Mouse (Mus musculus) gastrocnemius, adult 18-20 months (tissue): ENCODE results near the gene Hmg20b. TPM values are rescaled to one million over a fixed set of nuclear protein-coding genes. Genes with fewer than 3 reads are reported as not detected.

Source experiments
- DNase-seq: peaks from one replicate; pipeline ENCODE4 v3.0.0; 2021; ENCODE audit warnings: low spot score
- total RNA-seq, 2 experiments: library from RNA; stranded (reverse); gene quantifications; 2 replicates each; pipeline ENCODE4 v1.2.3; 2021

Hmg20b gene
- total RNA-seq, 2 experiments from 2014 or later: 14.7 to 19.6 TPM

DNA sequence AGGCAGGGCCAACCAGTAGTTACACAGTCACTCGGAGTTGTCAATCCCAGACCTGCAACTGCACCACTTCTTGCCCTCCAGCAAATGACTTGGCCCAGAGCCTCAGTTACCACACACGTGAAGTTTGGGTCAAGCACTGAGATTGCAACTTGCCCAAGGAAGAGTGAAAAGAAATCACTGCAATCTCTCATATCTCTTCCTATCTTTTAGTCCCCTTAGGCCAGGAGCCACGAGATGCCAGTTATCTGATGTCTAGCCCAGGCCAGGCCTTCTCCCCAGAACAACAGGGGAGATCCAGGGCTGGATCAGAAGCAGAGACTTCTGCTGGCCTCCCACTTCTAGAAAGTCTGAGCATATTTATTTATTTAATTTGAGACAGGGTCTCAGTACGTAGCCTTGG is 5.3 kb upstream of the Hmg20b start:
- no peak for DNase-seq

DNA sequence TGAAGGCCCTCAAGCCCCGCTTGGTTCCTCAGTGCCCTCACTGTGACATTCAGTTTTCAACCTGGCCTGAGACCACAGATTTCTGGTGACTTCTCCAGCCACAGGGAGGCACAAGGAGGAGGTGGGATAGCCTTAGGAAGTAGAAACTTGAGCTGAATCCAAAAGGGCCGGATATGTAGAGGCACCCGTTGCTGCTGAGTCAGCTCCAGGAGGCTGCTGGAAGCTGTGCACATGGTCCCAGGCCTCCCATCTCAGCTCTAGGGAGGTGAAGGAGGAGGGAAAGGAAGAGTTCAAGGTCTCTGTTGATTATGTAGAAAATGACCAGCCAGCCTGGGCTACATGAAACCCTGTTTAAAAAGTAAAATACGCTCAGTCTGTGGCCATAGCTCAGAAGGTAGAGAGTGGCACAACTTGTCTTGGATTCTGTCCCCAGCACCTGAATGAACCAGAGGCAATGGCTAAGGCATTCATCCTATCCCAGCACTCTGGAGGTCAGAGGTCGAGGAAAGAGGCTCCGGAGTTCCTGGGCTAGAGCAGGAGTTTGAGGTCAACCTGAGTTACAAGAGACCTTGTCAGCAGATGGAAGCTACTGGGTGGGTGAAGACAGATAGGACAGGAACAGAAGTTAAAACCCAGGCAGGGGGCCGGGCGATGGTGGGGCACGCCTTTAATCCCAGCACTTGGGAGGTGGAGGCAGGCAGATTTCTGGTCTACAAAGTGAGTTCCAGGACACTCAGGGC is 4.6 kb upstream of the Hmg20b start:
- DNase-seq: no peak

DNA sequence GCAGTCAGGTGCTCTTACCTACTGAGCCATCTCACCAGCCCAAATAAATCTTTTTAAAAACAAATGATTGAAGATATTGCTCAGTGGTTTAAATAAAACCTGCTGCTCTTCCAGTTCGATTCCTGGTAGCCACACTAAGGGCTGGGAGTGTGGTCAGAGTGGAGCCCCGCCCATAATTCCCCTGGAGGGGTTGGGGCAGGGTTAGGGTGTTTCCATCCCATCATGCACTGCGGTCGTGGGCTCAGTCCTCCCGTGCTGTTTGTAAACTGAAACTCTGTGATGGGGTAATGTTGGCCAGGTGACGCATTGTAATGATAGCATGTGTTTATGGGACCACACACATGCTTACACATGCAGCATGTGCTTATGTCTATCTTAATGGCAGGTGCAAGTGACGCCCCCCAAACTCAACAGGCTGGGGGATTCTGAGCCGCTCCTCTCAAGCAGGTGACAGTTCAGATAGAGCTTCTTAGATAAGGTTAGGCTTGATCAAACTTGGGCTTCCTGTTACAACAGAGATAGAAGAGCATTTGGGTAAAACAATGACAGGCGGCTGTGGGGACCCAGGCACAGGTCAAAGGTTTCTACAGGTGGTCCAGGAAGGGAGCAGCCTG is 1.5 kb upstream of the Hmg20b start:
- DNase-seq: no peak

DNA sequence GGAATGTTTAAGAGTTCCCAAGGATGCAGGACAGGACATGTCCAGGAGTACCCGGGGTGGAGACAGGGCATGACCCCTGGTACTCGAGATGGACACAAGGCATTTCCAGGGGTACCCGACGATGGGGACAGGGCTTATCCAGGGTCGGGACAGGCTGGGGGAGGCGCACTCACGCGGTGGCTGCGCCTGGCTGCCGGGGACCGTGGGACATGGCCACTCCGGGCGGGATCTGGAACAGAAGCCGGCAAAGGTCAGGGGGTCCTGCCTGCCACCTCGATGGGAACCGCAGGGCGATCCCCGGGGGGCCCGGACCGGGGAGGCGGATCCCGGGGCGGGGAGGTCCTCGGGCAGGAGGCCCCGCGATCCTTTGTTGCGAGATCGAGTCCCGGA is 324 bp downstream of the Hmg20b start:
- DNase-seq: no peak

DNA sequence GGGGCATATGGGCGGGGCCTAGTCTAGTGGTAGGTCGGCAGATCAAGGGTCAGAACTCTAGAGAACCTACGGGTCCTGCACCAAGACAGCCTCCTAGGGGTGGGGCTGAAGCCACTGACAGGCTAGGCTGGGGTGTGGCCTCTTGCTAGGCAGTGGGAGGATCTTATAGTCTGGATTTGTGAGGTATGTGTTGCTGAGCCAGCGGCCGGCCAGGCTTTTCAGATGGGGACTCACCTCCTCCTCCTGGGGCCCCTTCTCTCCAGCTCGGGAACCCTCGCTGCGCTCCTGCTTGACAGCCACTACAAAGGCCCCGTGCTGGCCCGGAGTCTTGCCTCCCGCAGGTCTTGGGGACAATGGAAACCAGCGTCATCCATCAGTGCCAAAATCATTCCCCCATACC is 1.1 kb downstream of the Hmg20b start:
- DNase-seq: no peak

DNA sequence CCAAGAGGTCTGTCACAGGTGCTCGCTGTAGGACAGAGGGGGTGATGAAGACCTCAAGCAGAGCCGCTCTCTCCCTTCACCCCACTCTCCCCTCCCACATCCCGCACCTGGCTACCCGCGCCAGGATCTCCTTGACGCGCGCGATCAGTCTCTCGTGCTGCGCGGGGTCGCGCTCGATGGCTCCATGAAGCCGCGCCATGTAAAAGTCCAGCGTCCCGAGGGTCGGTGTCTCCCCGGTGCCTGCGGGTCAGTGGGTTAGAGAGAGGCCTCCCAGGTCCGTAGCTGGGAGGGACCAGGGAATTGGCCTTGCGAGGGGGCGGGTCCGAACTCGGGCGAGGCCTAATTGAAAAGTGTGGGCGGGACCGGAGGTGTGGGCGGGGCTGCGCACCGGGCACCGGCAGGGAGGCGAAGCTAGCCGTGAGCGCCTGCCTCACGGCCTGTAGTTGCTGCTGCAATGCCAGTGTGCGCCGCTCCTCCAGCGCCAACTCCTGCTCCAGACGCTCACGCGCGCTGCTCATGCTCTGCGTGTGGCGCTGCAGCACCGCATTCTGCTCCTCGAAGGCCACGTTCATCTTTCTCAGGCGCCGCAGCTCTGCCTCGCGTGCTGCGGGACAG is 3.7 kb downstream of the Hmg20b start:
- no peak for DNase-seq

DNA sequence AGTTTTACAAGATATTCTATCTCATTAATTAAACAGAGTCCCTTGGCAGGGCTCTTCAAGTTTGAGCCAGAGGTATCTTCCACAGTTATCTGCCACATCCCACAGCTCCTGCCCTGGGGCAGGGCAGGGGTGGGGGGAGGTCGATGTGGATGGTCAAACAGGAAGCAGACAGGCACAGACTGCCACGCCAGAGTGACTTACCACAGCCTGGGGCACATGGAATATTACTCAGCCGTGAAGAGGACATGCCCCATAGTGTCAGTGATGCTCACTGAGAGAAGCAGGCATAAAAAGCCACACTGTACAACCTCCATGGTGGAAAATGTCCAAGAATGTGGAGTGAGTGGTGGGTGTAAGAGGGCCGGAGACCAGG is 5.1 kb downstream of the Hmg20b start:
- DNase-seq: no peak

DNA sequence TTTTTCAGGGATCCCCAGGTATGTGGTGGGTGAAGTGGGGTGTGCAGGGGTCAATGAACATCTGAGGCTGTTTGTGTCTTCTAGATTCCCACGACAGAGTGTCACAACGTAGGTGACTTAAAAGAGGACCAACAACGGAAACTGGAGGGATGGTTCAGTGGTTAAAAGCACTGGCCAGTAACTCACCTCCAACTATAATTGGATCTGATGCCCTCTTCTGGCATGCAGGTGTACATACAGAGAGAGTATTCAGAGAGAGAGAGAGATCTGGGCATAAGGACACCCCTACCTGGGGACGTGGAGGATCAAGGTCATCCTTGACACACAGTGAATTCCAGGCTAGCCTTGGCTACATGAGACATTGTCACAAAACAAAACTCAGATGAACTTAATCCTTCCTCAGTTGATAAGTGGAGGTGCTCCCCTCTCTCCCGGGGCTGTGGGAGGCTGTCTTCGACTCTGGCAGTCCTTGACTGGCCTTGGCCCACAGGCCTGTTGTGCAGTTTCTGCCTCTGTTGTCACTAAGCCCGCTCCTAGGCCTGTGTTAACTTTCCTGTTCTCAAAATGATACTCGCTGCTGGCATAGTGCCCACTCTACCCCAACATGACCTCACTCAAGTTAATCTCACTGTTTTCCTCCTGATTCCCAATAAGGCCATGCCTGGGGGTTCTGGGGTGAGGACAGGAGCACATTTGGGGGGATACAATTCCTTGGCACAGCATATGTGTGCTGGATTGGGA is 5.7 kb downstream of the Hmg20b start:
- no peak for DNase-seq

DNA sequence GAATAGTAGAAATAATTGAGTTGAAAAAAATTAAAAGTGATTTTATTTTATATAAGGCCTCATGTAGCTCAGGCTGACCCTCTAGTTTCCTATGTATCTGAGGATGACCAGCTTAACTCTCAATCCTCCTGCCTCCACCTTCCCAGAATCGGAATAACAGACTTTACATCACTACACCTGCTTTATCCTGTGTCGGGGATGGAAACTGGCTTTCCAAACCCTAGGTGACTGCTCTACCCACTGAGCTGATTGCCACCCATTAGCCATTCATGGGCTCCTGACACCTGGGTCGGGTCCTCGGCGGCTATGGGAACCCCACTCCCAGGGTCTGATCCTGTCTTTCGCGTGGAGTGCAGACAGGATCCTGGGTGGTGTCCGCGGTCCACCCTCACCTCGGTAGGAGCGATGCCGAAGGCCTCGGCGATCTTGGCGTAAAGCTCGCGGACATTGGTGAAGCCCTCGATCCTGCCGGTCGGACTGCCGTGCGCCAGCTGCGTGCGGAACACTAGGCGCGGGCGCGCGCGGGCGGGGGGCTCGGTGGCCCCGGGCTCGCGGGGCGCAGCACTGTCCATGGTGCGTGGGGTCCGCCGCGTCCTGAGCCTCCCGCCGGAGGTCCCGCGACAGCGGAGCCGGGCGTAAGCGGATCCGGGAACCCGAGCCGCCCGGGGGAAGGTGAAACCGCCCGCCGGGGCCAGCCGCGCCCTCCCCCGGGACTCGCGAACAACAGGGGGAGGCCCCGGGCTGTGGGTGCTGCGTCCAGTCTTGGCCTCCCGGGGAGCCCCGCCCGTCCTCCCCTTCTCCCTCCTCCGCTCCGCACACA is 7.4 kb downstream of the Hmg20b start, which contains the start of gene Gipc3:
Gipc3 (minus strand) TSS at position 581 of the 820 bp plus-strand sequence.
- no peak for DNase-seq

DNA sequence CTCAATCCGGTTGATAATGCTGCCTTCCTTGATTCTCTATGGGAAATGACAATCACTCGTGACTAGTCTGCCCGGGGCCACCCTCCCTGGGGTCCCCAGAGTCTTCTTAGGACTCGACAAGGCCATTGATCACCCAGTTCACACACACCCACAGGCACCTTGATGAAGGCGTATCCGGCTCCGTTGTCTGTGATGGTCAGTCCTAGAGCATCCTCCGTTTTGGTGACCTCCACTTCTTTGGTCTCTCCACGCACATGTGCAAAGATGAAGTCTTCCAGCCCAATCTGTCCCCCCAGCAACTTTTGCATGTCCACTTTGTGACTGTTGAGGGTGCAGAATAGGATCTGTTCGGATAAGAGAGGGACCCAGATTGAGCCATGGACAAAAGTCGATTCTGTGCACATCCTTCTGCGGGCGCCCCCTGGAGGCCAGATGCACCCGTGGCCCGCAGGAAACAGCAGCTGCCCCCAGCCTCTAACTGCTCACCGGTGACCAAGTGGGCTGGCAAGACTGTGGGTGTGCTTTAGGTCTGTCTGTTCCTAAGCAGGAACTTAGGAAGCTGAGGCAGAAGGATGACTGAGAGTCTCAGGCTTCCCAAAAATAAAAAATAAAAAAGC is 8.8 kb downstream of the Hmg20b start:
- peak; percentile 62 for DNase-seq

DNA sequence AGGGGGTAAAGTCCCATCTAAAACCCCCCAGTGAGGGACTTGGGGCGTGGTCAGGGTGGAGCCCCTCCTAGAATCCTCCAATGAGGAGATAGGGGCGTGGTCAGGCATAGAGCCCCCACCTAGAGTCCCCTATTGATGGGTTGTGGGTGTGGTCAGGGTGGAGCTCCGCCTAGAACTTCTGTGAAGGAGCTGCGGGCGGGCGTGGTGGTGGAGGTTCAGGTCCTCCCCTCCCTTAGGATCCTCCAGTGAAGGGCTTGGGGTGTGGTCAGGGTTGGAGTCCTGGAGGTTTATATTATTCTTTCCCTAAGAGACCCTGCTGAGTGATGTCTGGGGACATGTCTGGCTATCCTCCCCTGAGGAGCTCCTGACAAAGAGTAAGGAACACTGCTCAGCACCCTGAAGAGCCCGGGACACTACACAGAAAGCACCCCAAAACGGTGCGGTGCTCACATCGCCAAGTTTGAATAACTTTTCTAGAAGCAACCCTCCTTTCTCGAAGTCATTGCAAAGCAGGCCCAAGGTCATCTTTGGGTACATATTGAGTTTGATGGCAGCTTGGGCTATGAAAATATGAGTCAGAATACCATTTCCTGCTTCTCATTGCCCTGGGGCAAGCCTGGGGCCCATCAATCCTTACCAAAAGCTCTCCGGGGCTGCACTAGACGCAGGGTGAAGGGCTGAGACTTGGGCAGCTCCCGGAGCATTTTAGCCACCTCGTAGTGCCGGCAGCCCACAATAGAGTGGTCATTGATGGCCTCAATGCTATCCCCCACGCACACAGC is 9.5 kb downstream of the Hmg20b start:
- DNase-seq: no peak

DNA sequence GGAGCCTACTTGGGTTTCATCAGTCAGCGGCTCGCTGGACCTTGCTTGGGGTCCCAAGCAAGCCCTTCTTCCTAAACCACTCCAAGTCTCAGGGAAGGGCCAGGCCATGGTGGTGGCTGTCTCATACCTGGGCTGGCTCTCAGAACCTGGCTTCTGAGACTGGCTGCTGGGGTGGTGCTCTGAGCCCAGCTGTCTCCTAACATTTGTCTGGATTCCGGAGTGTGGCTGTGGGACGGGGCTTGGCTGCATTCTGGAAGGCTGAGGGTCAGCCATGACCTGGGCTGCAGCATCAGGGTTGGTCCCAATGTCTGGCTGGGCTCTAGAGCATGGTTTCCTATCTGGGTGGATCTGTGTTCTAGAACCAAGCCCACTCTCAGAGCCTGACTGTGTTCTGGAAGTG is 13.7 kb downstream of the Hmg20b start:
- DNase-seq: no peak

DNA sequence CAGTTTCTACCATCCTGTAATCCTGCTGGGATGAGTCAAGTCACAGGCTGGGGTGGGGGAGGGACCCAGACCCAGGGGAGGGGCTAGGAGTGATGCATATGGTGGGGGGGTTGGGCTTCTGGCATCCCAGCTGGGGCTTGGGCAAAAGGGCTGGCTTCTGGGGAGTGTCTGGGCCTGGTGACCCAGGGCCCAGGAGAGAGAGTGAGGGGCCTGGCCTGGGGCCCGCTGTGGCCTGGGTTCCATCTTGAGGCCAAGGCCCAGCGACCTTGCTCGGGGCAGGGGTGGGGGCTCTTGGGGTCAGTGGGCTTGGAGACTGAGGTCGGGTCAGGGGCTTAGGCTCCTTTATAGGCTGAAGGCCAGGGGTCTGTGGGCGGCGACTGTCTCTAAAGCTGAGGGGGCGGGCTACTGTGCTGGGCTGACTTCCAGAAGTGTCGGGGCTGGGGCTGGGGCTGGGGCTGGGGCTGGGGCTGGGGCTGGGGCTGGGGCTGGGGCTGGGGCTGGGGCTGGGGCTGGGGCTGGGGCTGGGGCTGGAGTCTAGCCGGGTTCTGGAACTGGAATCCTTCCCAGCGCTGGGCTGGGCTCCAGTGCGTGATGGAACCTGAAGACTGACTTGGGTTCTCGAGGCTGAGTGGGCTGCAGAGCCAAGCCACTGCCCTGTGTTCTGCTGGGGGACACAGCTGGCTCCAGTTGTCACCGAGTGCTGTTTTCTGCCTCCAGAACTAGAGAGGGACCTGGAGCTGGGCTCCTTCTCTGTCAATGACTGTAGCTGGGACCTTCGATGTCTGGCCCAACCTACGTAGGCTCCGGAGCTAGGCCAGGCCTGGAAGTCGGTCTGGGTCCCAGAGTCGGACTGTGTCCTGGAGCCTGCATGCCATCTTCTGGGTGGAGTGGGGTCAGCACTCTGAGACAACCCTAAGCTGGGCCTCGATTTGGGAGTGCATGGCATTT is 14.6 kb downstream of the Hmg20b start:
- no peak for DNase-seq

DNA sequence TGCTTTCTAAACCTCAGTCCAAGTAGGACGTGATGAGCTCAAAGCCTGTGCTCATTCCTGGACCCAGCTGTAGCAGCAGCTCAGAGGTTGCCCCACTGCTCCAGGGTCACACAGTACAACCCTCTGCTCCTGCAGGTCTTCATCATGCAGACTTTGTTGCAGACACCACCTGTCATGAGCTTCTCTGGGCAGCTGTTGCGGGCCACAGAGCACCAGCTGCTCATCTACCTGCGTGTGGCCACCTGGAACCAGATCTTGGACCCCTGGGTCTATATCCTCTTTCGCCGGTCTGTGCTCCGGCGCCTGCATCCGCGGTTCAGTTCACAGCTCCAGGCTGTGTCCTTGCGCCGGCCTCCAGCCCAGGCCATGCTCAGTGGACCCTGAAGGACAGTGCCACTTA is 16.0 kb downstream of the Hmg20b start:
- DNase-seq: no peak

DNA sequence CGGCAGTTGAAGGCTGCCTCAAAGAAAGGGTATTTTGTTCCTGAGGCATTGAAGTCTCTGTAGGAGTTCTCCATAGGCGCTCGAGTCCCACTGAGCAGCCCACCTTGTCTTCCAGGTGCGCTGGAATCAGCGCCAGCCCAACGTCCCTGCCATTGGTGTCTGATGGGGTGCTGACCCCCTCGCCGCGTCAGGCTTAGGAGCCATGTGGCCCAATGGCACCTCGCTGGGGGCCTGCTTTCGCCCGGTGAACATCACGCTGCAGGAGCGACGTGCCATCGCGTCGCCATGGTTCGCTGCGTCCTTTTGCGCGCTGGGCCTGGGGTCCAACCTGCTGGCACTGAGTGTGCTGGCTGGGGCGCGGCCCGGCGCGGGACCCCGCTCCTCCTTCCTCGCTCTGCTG is 18.0 kb downstream of the Hmg20b start:
- DNase-seq: no peak

DNA sequence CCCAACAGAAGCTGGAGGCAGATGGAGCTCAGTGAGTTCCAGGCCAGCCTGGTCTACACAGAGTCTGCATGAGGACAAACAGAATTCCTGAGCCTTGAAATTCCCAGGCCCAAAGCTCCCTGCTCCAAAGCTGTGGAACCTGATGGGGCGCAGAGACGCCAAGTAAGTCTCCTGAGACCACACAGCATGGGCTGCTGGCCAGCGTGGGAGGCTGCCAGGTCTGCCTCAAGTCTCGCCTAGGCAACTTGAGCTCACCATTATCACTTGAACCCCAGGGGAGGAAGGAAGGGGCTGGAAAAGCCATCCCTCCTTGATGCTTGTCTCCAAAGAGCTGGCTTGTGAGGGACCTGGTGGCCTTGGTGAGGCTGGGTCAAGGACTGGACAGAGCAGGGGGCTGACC is 20.3 kb downstream of the Hmg20b start:
- peak; percentile 54 for DNase-seq

DNA sequence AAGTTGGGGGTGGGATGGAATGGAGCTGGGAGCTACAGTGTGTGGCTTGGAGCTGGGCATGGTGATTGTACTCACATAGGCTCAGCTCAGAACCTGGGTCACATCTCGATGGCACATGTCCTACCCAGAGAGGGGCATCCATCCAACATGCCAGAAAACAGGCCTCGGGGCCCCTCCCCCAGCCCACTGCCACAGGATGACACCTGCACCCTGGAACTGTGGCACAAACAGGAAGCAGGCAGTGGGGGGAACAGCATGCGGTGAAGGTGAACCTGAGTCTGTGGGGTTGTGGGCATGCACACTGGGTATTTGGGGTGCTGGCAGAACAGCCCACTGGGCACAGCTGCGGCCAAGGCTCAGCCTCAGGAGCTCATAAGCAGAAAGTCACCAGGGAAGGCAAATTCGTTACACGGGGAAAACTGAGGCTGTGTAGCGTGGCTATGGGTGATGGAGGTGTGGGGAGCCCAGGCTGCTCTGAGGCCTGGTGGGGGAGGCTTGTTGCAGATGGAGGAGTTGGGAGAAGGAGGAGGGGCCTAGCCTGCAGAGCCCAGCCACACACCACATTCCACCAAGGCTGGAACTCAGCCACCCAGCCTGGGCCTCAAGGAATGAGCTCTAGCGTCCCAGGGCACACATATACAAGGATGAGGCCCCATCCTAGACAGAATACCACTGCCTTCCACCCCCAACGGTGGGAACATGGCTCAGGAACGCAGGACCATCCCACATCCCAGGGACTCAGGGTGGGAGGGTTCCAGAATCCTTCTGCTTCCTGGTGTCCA is 20.9 kb downstream of the Hmg20b start:
- no peak for DNase-seq

DNA sequence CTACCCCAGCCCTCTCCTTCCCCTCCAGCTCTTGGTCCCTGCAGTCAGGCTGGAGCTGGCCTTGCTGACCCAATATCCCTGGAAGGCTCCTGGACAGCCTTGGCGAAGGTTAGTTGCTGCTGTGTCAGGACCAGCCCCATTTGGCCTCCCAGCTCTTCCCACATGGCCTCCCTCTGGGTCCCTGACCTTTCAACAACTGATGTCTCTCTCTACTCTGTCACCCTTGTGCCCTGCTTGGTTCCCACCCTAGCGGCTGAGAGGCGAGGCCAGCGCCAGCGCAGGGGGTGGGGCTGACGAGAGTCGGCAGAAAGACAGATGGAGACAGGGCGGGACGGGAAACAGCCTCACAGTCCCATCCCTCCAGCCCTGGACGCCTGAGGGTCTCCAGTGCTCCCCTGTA is 21.9 kb downstream of the Hmg20b start, which contains the start of gene Tbxa2r:
Tbxa2r (plus strand) TSS at position 346 of the 400 bp plus-strand sequence.
- DNase-seq: peak; percentile 48
